Mouse (Mus musculus): Measurements from ENCODE around the gene Wdr45b. TPM values are rescaled to one million over a fixed set of nuclear protein-coding genes. Genes with fewer than 3 reads are reported as not detected.
"Not testable (repeated sequence)": the region's sequence is repeated elsewhere in the genome, so short reads cannot be mapped to it uniquely, and the experiment has no call there.

The Wdr45b gene
- polyA plus RNA-seq, 1 experiment from 2014 or later = 93.1 TPM

DNA sequence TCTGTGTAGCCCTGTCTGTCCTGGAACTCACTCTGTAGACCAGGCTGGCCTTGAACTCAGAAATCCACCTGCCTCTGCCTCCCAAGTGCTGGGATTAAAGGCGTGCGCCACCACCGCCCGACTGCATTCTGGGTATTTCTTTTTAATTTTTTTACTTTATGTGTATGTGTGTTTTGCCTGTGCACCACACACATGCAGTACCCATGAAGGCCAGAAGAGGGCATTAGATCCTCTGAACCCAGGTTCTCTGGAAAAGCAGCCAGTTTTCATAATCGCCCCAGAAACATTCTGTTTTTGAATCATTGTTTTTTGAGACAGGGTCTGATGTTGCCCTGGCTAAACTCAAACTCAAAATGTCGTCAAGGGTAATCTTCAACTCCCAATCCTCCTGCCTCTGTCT lies 15.4 kb upstream of the Wdr45b start:
- H3K9ac ChIP-seq (replicated peaks; ENCODE audit: low read depth, low read length) = no peak overlapping the region
- no peak overlapping the region for H3K27ac ChIP-seq (ENCODE audit: low read length)
- H3K27me3 ChIP-seq (replicated peaks; ENCODE audit: control insufficient read depth, insufficient read depth, low read length) = no peaks in the 10 kb centered on the region
- no peaks in the 10 kb centered on the region for H3K36me3 ChIP-seq (ENCODE audit: control insufficient read depth, insufficient read depth)
- no peak overlapping the region for H3K4me2 ChIP-seq (ENCODE audit: low read length)
- no peaks in the 10 kb centered on the region for H3K4me1 ChIP-seq (replicated peaks; ENCODE audit: control insufficient read depth, insufficient read depth, low read length)
- no peak overlapping the region for H3K4me3 ChIP-seq (replicated peaks; ENCODE audit: low read length)
- no peak for ATAC-seq
- no peaks in the 10 kb centered on the region for H3K9me3 ChIP-seq (ENCODE audit: control insufficient read depth, low read length)
- WGBS = 61% methylated on average over 6 of the region's 6 CpGs

DNA sequence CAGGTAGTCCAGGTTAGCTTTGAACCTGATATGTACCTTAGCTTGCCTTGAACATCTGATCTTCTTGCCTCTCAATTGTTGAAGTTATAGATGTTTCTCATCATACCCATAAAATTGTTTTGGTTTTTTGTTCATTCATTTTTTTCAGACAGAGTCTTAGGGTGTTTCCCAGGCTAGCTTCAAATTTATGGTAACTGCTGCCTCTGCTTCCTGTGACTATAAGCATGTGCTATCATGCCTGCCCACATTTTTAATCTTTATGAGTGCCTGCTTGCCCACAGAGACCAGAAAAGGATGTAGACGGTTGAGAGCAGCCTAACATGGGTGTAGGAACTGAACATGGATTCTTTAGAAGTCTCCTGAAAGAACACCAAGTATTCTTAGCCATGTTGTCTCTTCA lies 14.5 kb upstream of the Wdr45b start:
- no peak for ATAC-seq
- WGBS = 94% methylated on average over 1 of the region's 1 CpGs
- Histone ChIP-seq H3K9ac (replicated peaks; ENCODE audit: low read depth, low read length) (no peak overlapping the region), H3K4me3 (replicated peaks; ENCODE audit: low read length) (no peak overlapping the region), H3K4me2 (ENCODE audit: low read length) (no peak overlapping the region), H3K27ac (ENCODE audit: low read length) (no peak overlapping the region), H3K36me3 (ENCODE audit: control insufficient read depth, insufficient read depth) (no peaks in the 10 kb centered on the region), H3K4me1 (replicated peaks; ENCODE audit: control insufficient read depth, insufficient read depth, low read length) (no peaks in the 10 kb centered on the region), H3K9me3 (ENCODE audit: control insufficient read depth, low read length) (no peaks in the 10 kb centered on the region), H3K27me3 (replicated peaks; ENCODE audit: control insufficient read depth, insufficient read depth, low read length) (no peaks in the 10 kb centered on the region)

DNA sequence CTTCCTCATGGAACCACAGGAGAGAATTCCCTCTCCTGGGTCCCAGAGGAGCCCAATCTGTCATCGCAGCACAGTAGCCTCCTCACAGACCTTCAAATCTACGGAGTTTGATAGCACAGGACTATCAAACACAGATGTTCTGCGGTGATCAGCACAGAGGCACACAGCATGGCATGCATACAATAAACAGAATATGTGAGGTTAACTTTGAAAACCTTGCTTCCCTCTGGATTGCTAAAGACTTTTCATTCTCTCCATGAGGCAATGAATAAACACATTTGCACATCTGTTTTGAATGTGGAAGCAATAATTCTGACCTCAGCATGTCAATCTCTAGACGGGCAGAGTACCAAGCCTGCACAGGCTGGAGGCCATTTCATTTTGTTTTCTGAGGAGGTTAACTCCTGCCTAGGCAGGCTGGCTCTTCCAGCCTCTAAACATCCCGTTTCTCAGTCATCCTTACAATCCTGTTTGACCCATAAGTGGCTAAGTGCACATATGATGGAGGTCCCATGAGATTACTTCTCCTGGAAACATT lies 13.0 kb upstream of the Wdr45b start:
- H3K4me2 ChIP-seq (ENCODE audit: low read length) = no peak overlapping the region
- H3K27me3 ChIP-seq (replicated peaks; ENCODE audit: control insufficient read depth, insufficient read depth, low read length) = no peaks in the 10 kb centered on the region
- 73% methylated on average over 5 of the region's 5 CpGs for WGBS
- H3K36me3 ChIP-seq (ENCODE audit: control insufficient read depth, insufficient read depth) = no peaks in the 10 kb centered on the region
- ATAC-seq = no peak
- H3K27ac ChIP-seq (ENCODE audit: low read length) = no peak overlapping the region
- no peak overlapping the region for H3K4me3 ChIP-seq (replicated peaks; ENCODE audit: low read length)
- no peaks in the 10 kb centered on the region for H3K9me3 ChIP-seq (ENCODE audit: control insufficient read depth, low read length)
- no peaks in the 10 kb centered on the region for H3K4me1 ChIP-seq (replicated peaks; ENCODE audit: control insufficient read depth, insufficient read depth, low read length)
- H3K9ac ChIP-seq (replicated peaks; ENCODE audit: low read depth, low read length) = no peak overlapping the region

DNA sequence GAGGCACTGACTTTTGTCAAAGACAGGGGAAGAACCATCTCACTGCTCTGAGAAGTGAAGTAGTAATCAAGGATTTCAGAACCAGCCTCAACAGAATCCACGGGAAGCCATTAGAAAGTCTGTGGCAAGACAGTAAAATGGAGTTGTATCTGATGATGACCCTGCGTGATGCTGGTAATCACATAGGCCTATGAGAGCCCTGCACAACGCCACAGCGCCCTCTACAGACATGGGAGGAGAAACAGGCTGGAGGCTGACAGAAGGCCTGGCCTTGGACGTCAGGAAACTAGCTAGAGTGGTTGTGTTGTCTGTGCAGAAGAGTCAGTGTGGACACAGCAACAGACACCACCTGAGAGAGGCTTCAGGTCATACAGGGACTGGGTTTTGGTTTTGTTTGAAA lies 8.0 kb upstream of the Wdr45b start:
- ATAC-seq = no peak
- Histone ChIP-seq H3K4me2 (ENCODE audit: low read length) (no peak overlapping the region), H3K9ac (replicated peaks; ENCODE audit: low read depth, low read length) (no peak overlapping the region), H3K4me1 (replicated peaks; ENCODE audit: control insufficient read depth, insufficient read depth, low read length) (no peaks in the 10 kb centered on the region), H3K4me3 (replicated peaks; ENCODE audit: low read length) (no peak overlapping the region), H3K36me3 (ENCODE audit: control insufficient read depth, insufficient read depth) (no peaks in the 10 kb centered on the region), H3K27me3 (replicated peaks; ENCODE audit: control insufficient read depth, insufficient read depth, low read length) (no peaks in the 10 kb centered on the region), H3K9me3 (ENCODE audit: control insufficient read depth, low read length) (no peaks in the 10 kb centered on the region), H3K27ac (ENCODE audit: low read length) (no peak overlapping the region)
- WGBS = 34% methylated on average over 5 of the region's 5 CpGs

DNA sequence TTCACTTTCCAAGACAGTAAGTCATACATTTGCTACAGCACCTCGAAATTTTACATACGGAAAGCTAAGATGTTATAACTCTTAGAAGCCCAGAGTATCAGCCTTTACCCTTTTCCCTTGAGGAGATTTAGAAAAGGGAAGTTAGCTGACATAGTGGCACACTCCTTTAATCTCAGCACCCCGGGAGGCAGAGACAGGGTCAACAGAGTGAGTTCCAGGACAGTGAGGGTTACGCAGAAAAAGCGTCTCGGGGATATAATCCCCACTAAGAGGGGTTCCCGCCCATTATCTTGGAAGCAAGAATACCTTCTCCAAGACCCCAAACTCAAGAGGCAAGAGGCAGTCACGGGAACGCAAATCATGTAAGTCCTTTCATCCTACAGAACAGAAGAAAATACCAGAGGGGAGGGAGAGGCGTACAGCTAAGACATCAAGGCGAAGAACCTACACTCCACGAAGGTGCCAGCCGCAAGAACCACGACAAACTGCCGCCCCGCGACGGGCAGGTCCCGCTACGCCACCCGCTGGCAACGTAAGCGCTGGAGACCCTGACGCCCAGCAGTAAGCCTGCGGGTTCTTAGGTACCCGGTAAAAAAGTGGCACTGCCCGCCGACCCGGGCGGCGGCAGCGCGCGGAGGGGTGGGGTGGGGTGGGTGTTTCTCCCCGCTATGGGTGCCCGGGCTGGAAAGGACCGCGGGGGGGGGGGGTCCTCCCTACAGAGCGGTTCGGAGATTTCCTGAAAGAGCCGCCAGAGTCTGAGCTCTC lies 737 bp downstream of the Wdr45b start:
- H3K4me1 ChIP-seq (replicated peaks; ENCODE audit: control insufficient read depth, insufficient read depth, low read length) = peaks cover 23% of the 10 kb centered on the region
- H3K4me3 ChIP-seq (replicated peaks; ENCODE audit: low read length) = peak overlapping the region; percentile 95
- H3K27ac ChIP-seq (ENCODE audit: low read length) = peak overlapping the region; percentile 84
- ATAC-seq = no peak; the same call in 1 of the 2 replicates
- peak overlapping the region; percentile 93 for H3K9ac ChIP-seq (replicated peaks; ENCODE audit: low read depth, low read length)
- peak overlapping the region; percentile 92 for H3K4me2 ChIP-seq (ENCODE audit: low read length)
- H3K27me3 ChIP-seq (replicated peaks; ENCODE audit: control insufficient read depth, insufficient read depth, low read length) = no peaks in the 10 kb centered on the region
- 3% methylated on average over 41 of the region's 41 CpGs for WGBS
- H3K9me3 ChIP-seq (ENCODE audit: control insufficient read depth, low read length) = no peaks in the 10 kb centered on the region
- H3K36me3 ChIP-seq (ENCODE audit: control insufficient read depth, insufficient read depth) = no peaks in the 10 kb centered on the region

DNA sequence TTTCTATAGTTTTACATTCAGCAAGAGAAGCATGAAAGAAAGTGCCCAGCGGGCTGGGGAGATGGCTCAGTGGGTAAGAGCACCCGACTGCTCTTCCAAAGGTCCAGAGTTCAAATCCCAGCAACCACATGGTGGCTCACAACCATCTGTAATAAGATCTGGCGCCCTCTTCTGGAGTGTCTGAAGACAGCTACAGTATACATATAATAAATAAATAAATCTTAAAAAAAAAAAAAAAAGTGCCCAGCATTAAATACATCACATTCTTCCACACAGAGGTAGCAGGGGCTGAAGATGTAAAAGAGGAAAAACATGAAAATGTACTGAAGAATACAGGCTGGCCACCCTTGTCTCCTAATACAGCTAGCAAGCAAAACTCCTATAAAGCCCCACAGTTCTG lies 5.5 kb downstream of the Wdr45b start:
- not testable (repeated sequence) for H3K9me3 ChIP-seq (ENCODE audit: control insufficient read depth, low read length); H3K27ac ChIP-seq (ENCODE audit: low read length); H3K9ac ChIP-seq (replicated peaks; ENCODE audit: low read depth, low read length); H3K4me2 ChIP-seq (ENCODE audit: low read length); H3K36me3 ChIP-seq (ENCODE audit: control insufficient read depth, insufficient read depth); ATAC-seq; H3K27me3 ChIP-seq (replicated peaks; ENCODE audit: control insufficient read depth, insufficient read depth, low read length); H3K4me3 ChIP-seq (replicated peaks; ENCODE audit: low read length)
- WGBS = 76% methylated on average over 3 of the region's 3 CpGs
- H3K4me1 ChIP-seq (replicated peaks; ENCODE audit: control insufficient read depth, insufficient read depth, low read length) = peaks cover 17% of the 10 kb centered on the region

DNA sequence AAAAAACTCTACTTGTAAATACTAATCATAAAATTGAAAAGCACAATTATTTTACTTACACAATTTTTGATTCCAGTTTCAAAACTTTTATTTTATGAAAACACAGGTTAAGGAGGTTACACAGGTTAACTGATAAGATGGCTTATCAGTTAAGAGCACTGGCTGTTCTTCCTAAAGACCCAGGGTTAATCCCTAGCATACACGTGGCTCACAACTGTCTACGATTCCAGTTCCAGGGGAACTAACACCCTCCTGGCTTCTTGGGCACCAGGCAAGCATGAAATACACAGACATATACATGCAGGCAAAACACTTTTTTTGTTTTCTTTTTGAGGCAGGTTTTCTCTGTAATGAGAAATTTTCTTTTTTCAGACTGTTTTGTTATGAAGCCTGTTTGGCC lies 6.1 kb downstream of the Wdr45b start:
- no peak overlapping the region for H3K4me2 ChIP-seq (ENCODE audit: low read length)
- ATAC-seq = no peak
- WGBS = 100% methylated on average over 2 of the region's 2 CpGs
- H3K9ac ChIP-seq (replicated peaks; ENCODE audit: low read depth, low read length) = no peak overlapping the region
- no peak overlapping the region for H3K4me3 ChIP-seq (replicated peaks; ENCODE audit: low read length)
- H3K4me1 ChIP-seq (replicated peaks; ENCODE audit: control insufficient read depth, insufficient read depth, low read length) = peaks cover 13% of the 10 kb centered on the region
- 0 out of 2 replicates have a peak, but pooled peaks cover 4% of the 10 kb centered on the region for H3K36me3 ChIP-seq (ENCODE audit: control insufficient read depth, insufficient read depth)
- no peaks in the 10 kb centered on the region for H3K27me3 ChIP-seq (replicated peaks; ENCODE audit: control insufficient read depth, insufficient read depth, low read length)
- H3K27ac ChIP-seq (ENCODE audit: low read length) = no peak overlapping the region
- no peaks in the 10 kb centered on the region for H3K9me3 ChIP-seq (ENCODE audit: control insufficient read depth, low read length)

DNA sequence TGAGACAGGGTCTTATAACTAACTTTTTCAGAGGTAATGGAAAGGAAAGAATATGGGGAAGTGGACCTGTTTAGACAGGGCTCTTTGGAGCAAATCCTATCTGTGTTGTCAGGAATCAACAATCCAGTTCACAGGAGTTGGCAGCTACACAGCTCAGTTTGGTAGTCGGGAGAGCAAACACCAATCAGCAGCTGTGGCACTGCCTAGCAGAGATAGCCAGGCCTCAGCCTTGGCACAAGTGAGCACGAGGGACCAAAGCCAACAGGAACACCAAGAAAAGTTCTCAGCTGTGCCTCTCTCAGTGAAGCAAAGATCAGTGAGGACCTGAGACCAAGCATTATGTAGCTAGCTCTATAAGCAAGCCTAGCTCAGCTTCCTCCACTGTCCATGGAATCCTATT lies 7.2 kb downstream of the Wdr45b start:
- no peak overlapping the region for H3K4me2 ChIP-seq (ENCODE audit: low read length)
- no peak overlapping the region for H3K9ac ChIP-seq (replicated peaks; ENCODE audit: low read depth, low read length)
- WGBS = 86% methylated on average over 2 of the region's 2 CpGs
- peaks cover 1% of the 10 kb centered on the region; the same call in 1 of the 2 replicates for H3K4me1 ChIP-seq (replicated peaks; ENCODE audit: control insufficient read depth, insufficient read depth, low read length)
- H3K27ac ChIP-seq (ENCODE audit: low read length) = no peak overlapping the region
- H3K4me3 ChIP-seq (replicated peaks; ENCODE audit: low read length) = no peak overlapping the region
- H3K9me3 ChIP-seq (ENCODE audit: control insufficient read depth, low read length) = no peaks in the 10 kb centered on the region
- H3K36me3 ChIP-seq (ENCODE audit: control insufficient read depth, insufficient read depth) = 0 out of 2 replicates have a peak, but pooled peaks cover 4% of the 10 kb centered on the region
- no peaks in the 10 kb centered on the region for H3K27me3 ChIP-seq (replicated peaks; ENCODE audit: control insufficient read depth, insufficient read depth, low read length)
- no peak for ATAC-seq

DNA sequence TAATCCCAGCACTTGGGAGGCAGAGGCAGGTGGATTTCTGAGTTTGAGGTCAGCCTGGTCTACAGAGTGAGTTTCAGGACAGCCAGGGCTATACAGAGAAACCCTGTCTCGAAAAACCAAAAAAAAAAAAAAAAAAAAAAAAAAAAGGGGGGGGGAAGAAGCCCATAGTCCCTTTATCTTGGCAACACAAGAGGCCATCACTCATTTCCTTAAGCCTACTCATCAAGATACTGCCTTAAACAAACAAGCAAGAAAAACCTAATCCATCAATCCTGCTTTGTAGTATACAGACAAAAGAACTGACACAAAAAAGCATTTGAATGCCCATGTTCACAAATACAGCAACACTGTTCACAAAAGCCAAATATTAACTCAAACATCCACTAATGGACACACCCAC lies 11.8 kb downstream of the Wdr45b start:
- not testable (repeated sequence) for H3K4me2 ChIP-seq (ENCODE audit: low read length); H3K36me3 ChIP-seq (ENCODE audit: control insufficient read depth, insufficient read depth); H3K9me3 ChIP-seq (ENCODE audit: control insufficient read depth, low read length); ATAC-seq; H3K27me3 ChIP-seq (replicated peaks; ENCODE audit: control insufficient read depth, insufficient read depth, low read length); H3K9ac ChIP-seq (replicated peaks; ENCODE audit: low read depth, low read length); H3K4me1 ChIP-seq (replicated peaks; ENCODE audit: control insufficient read depth, insufficient read depth, low read length); H3K27ac ChIP-seq (ENCODE audit: low read length); H3K4me3 ChIP-seq (replicated peaks; ENCODE audit: low read length)
- WGBS = no CpG with 5 or more reads among the region's 1 CpGs
